Mouse (Mus musculus) liver, embryonic 13.5 days (tissue): ENCODE data around the gene Trim9. TPM values are rescaled to one million over a fixed set of nuclear protein-coding genes. Genes with fewer than 3 reads are reported as not detected.

Experiments used
- ATAC-seq: fragments of 200-750 bp; cut with Nextera tagmentation; 2 replicates; pipeline ENCODE4 v1.8.0; 2017; ENCODE audit warnings: low read depth, mild to moderate bottlenecking, moderate number of reproducible peaks, moderate library complexity
- DNase-seq: peaks from one replicate; pipeline ENCODE4 v3.0.0; 2022
- H3K27ac ChIP-seq: fragments of 300-500 bp; sonication (generic); 2 replicates; pipeline ENCODE4 v1.5.1; 2015; ENCODE audit warnings: moderate library complexity, mild to moderate bottlenecking, inconsistent platforms
- H3K27me3 ChIP-seq: fragments of 300-500 bp; sonication (generic); 2 replicates; pipeline ENCODE4 v1.6.1; 2015; ENCODE audit warnings: mild to moderate bottlenecking, inconsistent platforms
- H3K36me3 ChIP-seq: fragments of 300-500 bp; sonication (generic); 2 replicates; pipeline ENCODE4 v1.6.1; 2015; ENCODE audit warnings: mild to moderate bottlenecking, inconsistent platforms
- H3K4me1 ChIP-seq: fragments of 300-500 bp; sonication (generic); replicated peaks from 2 replicates; pipeline ENCODE4 v1.6.1; 2015; ENCODE audit warnings: inconsistent platforms
- H3K4me2 ChIP-seq: fragments of 300-500 bp; sonication (generic); 2 replicates; pipeline ENCODE4 v1.6.1; 2015; ENCODE audit warnings: inconsistent platforms, mild to moderate bottlenecking, moderate library complexity
- H3K4me3 ChIP-seq: fragments of 300-500 bp; sonication (generic); replicated peaks from 2 replicates; pipeline ENCODE4 v1.5.1; 2015; ENCODE audit warnings: mild to moderate bottlenecking, inconsistent platforms
- H3K9ac ChIP-seq: fragments of 300-500 bp; sonication (generic); 2 replicates; pipeline ENCODE4 v1.6.1; 2015; ENCODE audit warnings: mild to moderate bottlenecking, inconsistent platforms
- H3K9me3 ChIP-seq: fragments of 300-500 bp; sonication (generic); replicated peaks from 2 replicates; pipeline ENCODE4 v1.6.1; 2016; ENCODE audit warnings: inconsistent platforms
- WGBS: fragments of 180-500 bp; shearing (Covaris S2); methylation state at CpG from one replicate; pipeline ENCODE4 v1.1.7; 2015; ENCODE audit not compliant: insufficient replicate concordance; 5-methylcytosine and 5-hydroxymethylcytosine counted together
- polyA plus RNA-seq: library from polyadenylated mRNA; unstranded; fragments of >200 nt; fragmentation: Nextera tagmentation; extraction: Ambion mirVana; gene quantifications from 2 replicates; pipeline ENCODE4 v1.2.1, GENCODE M21; 2015

Gene Trim9
- polyA plus RNA-seq, 1 experiment from 2014 or later: 0.06 TPM

GRCm38 (mm10) chr12:70249616-70250157 lies 97.7 kb downstream of the Trim9 start:
- no peaks in the 10 kb centered on the region for H3K9me3 ChIP-seq
- DNase-seq: no peak
- H3K27me3 ChIP-seq: no peaks in the 10 kb centered on the region
- H3K27ac ChIP-seq: no peak overlapping the region
- no peak overlapping the region for H3K4me3 ChIP-seq
- H3K4me1 ChIP-seq: no peaks in the 10 kb centered on the region; the same call in 1 of the 2 replicates
- H3K36me3 ChIP-seq: no peaks in the 10 kb centered on the region
- no peak overlapping the region for H3K4me2 ChIP-seq
- H3K9ac ChIP-seq: no peak overlapping the region
- ATAC-seq: no peak
- WGBS: 85% methylated on average over 10 of the region's 10 CpGs

GRCm38 (mm10) chr12:70247683-70248474 lies 99.5 kb downstream of the Trim9 start:
- DNase-seq (no peak), ATAC-seq (no peak)

GRCm38 (mm10) chr12:70242550-70242949 lies 104.9 kb downstream of the Trim9 start:
- Histone ChIP-seq H3K36me3 (no peaks in the 10 kb centered on the region), H3K4me1 (no peaks in the 10 kb centered on the region), H3K4me3 (no peak overlapping the region), H3K4me2 (no peak overlapping the region), H3K27ac (no peak overlapping the region), H3K9ac (no peak overlapping the region), H3K9me3 (no peaks in the 10 kb centered on the region), H3K27me3 (no peaks in the 10 kb centered on the region)
- DNase-seq (no peak), ATAC-seq (no peak)
- WGBS: 70% methylated on average over 7 of the region's 7 CpGs

More at GRCm38 (mm10) chr12:70247683-70248474, 99.5 kb downstream of the Trim9 start:
- no peaks in the 10 kb centered on the region for H3K36me3 ChIP-seq
- H3K9ac ChIP-seq: no peak overlapping the region
- H3K4me2 ChIP-seq: no peak overlapping the region
- H3K4me3 ChIP-seq: no peak overlapping the region
- H3K4me1 ChIP-seq: no peaks in the 10 kb centered on the region; the same call in 1 of the 2 replicates
- no peaks in the 10 kb centered on the region for H3K9me3 ChIP-seq
- H3K27ac ChIP-seq: no peak overlapping the region
- H3K27me3 ChIP-seq: no peaks in the 10 kb centered on the region
- 64% methylated on average over 15 of the region's 15 CpGs for WGBS

- DNase-seq: no peak
- Histone ChIP-seq H3K27ac (no peak overlapping the region), H3K9me3 (no peaks in the 10 kb centered on the region), H3K4me3 (no peak overlapping the region), H3K4me1 (peaks cover 4% of the 10 kb centered on the region), H3K4me2 (no peak overlapping the region), H3K9ac (no peak overlapping the region), H3K27me3 (no peaks in the 10 kb centered on the region), H3K36me3 (no peaks in the 10 kb centered on the region)
- ATAC-seq: no peak
- WGBS: 43% methylated on average over 5 of the region's 5 CpGs
These were observed 107.7 kb downstream of the Trim9 start for GRCm38 (mm10) chr12:70239741-70240140.

- H3K4me2 ChIP-seq: no peak overlapping the region
- H3K36me3 ChIP-seq: no peaks in the 10 kb centered on the region
- DNase-seq (no peak), ATAC-seq (no peak)
- no peak overlapping the region for H3K4me3 ChIP-seq
- H3K27me3 ChIP-seq: no peaks in the 10 kb centered on the region
- peaks cover 13% of the 10 kb centered on the region for H3K4me1 ChIP-seq
- no peaks in the 10 kb centered on the region for H3K9me3 ChIP-seq
- no peak overlapping the region for H3K9ac ChIP-seq
- no peak overlapping the region for H3K27ac ChIP-seq
- WGBS: 70% methylated on average over 8 of the region's 8 CpGs
These were observed 108.8 kb downstream of the Trim9 start for GRCm38 (mm10) chr12:70238604-70239003.

- DNase-seq (peak; percentile 42), ATAC-seq (peak; percentile 40; the same call in 1 of the 2 replicates)
- H3K4me1 ChIP-seq: peaks cover 40% of the 10 kb centered on the region
- peak overlapping the region; percentile 56 for H3K4me2 ChIP-seq
- no peak overlapping the region for H3K27ac ChIP-seq
- H3K36me3 ChIP-seq: no peaks in the 10 kb centered on the region
- H3K9me3 ChIP-seq: no peaks in the 10 kb centered on the region
- H3K27me3 ChIP-seq: no peaks in the 10 kb centered on the region
- peak overlapping the region; percentile 20; the same call in 1 of the 2 replicates for H3K4me3 ChIP-seq
- WGBS: 19% methylated on average over 13 of the region's 13 CpGs
- peak overlapping the region; percentile 4; the same call in 1 of the 2 replicates for H3K9ac ChIP-seq
These were observed 112.4 kb downstream of the Trim9 start for GRCm38 (mm10) chr12:70234938-70235484.

- no peaks in the 10 kb centered on the region for H3K27me3 ChIP-seq
These were observed 113.0 kb downstream of the Trim9 start for GRCm38 (mm10) chr12:70234411-70234810.

GRCm38 (mm10) chr12:70233637-70234315 lies 113.6 kb downstream of the Trim9 start:
- Histone ChIP-seq H3K27me3 (no peaks in the 10 kb centered on the region), H3K9me3 (no peaks in the 10 kb centered on the region), H3K4me1 (peaks cover 44% of the 10 kb centered on the region), H3K27ac (no peak overlapping the region), H3K4me3 (no peak overlapping the region), H3K36me3 (no peaks in the 10 kb centered on the region), H3K4me2 (no peak overlapping the region), H3K9ac (no peak overlapping the region)
- WGBS: 65% methylated on average over 6 of the region's 6 CpGs
- DNase-seq (no peak), ATAC-seq (no peak)

More at GRCm38 (mm10) chr12:70234411-70234810, 113.0 kb downstream of the Trim9 start:
- H3K4me1 ChIP-seq: peaks cover 44% of the 10 kb centered on the region
- H3K27ac ChIP-seq: no peak overlapping the region
- H3K9ac ChIP-seq: no peak overlapping the region
- WGBS: 19% methylated on average over 6 of the region's 6 CpGs
- no peaks in the 10 kb centered on the region for H3K36me3 ChIP-seq
- no peak overlapping the region for H3K4me2 ChIP-seq
- ATAC-seq: no peak
- H3K4me3 ChIP-seq: no peak overlapping the region
- peak; percentile 32 for DNase-seq
- no peaks in the 10 kb centered on the region for H3K9me3 ChIP-seq

- peaks cover 61% of the 10 kb centered on the region for H3K4me1 ChIP-seq
- WGBS: 26% methylated on average over 5 of the region's 5 CpGs
- peak overlapping the region; percentile 19; the same call in 1 of the 2 replicates for H3K9ac ChIP-seq
- no peaks in the 10 kb centered on the region for H3K9me3 ChIP-seq
- no peak for ATAC-seq
- no peak overlapping the region for H3K4me2 ChIP-seq
- no peaks in the 10 kb centered on the region for H3K27me3 ChIP-seq
- no peak for DNase-seq
- H3K4me3 ChIP-seq: no peak overlapping the region
- peak overlapping the region; percentile 20 for H3K27ac ChIP-seq
- no peaks in the 10 kb centered on the region for H3K36me3 ChIP-seq
These were observed 115.3 kb downstream of the Trim9 start for GRCm38 (mm10) chr12:70232020-70232544.

GRCm38 (mm10) chr12:70231294-70231693 lies 116.1 kb downstream of the Trim9 start, which contains the start of gene Pygl:
Pygl (minus strand) TSS chr12:70231488.
- Histone ChIP-seq H3K9ac (peak within 1 kb of the TSS; percentile 19; the same call in 1 of the 2 replicates), H3K4me1 (peaks cover 68% of the 10 kb centered on the region), H3K9me3 (no peaks in the 10 kb centered on the region), H3K4me2 (no peak within 1 kb of the TSS), H3K27ac (peak within 1 kb of the TSS; percentile 29), H3K27me3 (no peaks in the 10 kb centered on the region), H3K4me3 (no peak within 1 kb of the TSS), H3K36me3 (no peaks in the 10 kb centered on the region)
- DNase-seq (no peak), ATAC-seq (no peak)
- 67% methylated on average over 2 of the region's 2 CpGs for WGBS

- DNase-seq (no peak), ATAC-seq (peak; percentile 6; the same call in 1 of the 2 replicates)
- H3K36me3 ChIP-seq: no peaks in the 10 kb centered on the region
- H3K27me3 ChIP-seq: no peaks in the 10 kb centered on the region
- H3K4me2 ChIP-seq: peak overlapping the region; percentile 86
- WGBS: 59% methylated on average over 11 of the region's 11 CpGs
- peak overlapping the region; percentile 57 for H3K9ac ChIP-seq
- peak overlapping the region; percentile 62 for H3K4me3 ChIP-seq
- peak overlapping the region; percentile 65 for H3K27ac ChIP-seq
- no peaks in the 10 kb centered on the region for H3K9me3 ChIP-seq
- H3K4me1 ChIP-seq: peaks cover 60% of the 10 kb centered on the region
These were observed 119.3 kb downstream of the Trim9 start for GRCm38 (mm10) chr12:70228155-70228554.
